Mouse (Mus musculus): ENCODE results near the gene Lrrc8d. TPM values are rescaled to one million over a fixed set of nuclear protein-coding genes. Genes with fewer than 3 reads are reported as not detected.

Lrrc8d gene
- polyA plus RNA-seq, 1 experiment: not detected

- no peak for TF ChIP-seq GATA1 (IDR thresholded peaks at IDR 0.05; ENCODE audit: low read length)
Measured at GRCm38 (mm10) chr5:105679261-105679660, 20.5 kb upstream of the Lrrc8d start.

GRCm38 (mm10) chr5:105679921-105680843 is 19.6 kb upstream of the Lrrc8d start:
- TF ChIP-seq GATA1 (IDR thresholded peaks at IDR 0.05; ENCODE audit: low read length): no peak

- TF ChIP-seq GATA1 (IDR thresholded peaks at IDR 0.05; ENCODE audit: low read length): no peak
Measured at GRCm38 (mm10) chr5:105682143-105682611, 17.6 kb upstream of the Lrrc8d start.

- TF ChIP-seq GATA1 (IDR thresholded peaks at IDR 0.05; ENCODE audit: low read length): no peak
Measured at GRCm38 (mm10) chr5:105683912-105684350, 15.8 kb upstream of the Lrrc8d start.

- no peak for TF ChIP-seq GATA1 (IDR thresholded peaks at IDR 0.05; ENCODE audit: low read length)
Measured at GRCm38 (mm10) chr5:105684861-105685600, 14.7 kb upstream of the Lrrc8d start.

- no peak for TF ChIP-seq GATA1 (IDR thresholded peaks at IDR 0.05; ENCODE audit: low read length)
Measured at GRCm38 (mm10) chr5:105686331-105686995, 13.3 kb upstream of the Lrrc8d start.

- no peak for TF ChIP-seq GATA1 (IDR thresholded peaks at IDR 0.05; ENCODE audit: low read length)
Measured at GRCm38 (mm10) chr5:105690502-105691454, 9.0 kb upstream of the Lrrc8d start.

- TF ChIP-seq GATA1 (IDR thresholded peaks at IDR 0.05; ENCODE audit: low read length): no peak
Measured at GRCm38 (mm10) chr5:105691645-105692044, 8.1 kb upstream of the Lrrc8d start.

- no peak for TF ChIP-seq GATA1 (IDR thresholded peaks at IDR 0.05; ENCODE audit: low read length)
Measured at GRCm38 (mm10) chr5:105694339-105694930, 5.3 kb upstream of the Lrrc8d start.

- TF ChIP-seq GATA1 (IDR thresholded peaks at IDR 0.05; ENCODE audit: low read length): no peak
Measured at GRCm38 (mm10) chr5:105696049-105696448, 3.7 kb upstream of the Lrrc8d start.

- TF ChIP-seq GATA1 (IDR thresholded peaks at IDR 0.05; ENCODE audit: low read length): no peak
Measured at GRCm38 (mm10) chr5:105697886-105698285, 1.9 kb upstream of the Lrrc8d start.

- TF ChIP-seq GATA1 (IDR thresholded peaks at IDR 0.05; ENCODE audit: low read length): no peak
Measured at GRCm38 (mm10) chr5:105698694-105699093, 1.1 kb upstream of the Lrrc8d start.

GRCm38 (mm10) chr5:105700070-105700851 is 492 bp downstream of the Lrrc8d start:
- no peak for TF ChIP-seq GATA1 (IDR thresholded peaks at IDR 0.05; ENCODE audit: low read length)
